Mouse (Mus musculus) left cerebral cortex, postnatal 4 days (tissue): ENCODE measurements around the gene Cops7b. TPM values are rescaled to one million over a fixed set of nuclear protein-coding genes. Genes with fewer than 3 reads are reported as not detected.

ENCODE experiments used
- DNase-seq: peaks from one replicate; pipeline ENCODE4 v3.0.0-alpha.2; 2022
- intact Hi-C: fragments of 180-260 bp; cut with DNase I; formaldehyde crosslinking; loops from one replicate; pipeline ENCODE4 v1.15.1; 2025
- microRNA-seq: library from miRNA; unstranded; fragments of <30 nt; microRNA quantifications from one replicate; pipeline ENCODE4 v1.2.0, GENCODE M21; 2022
- total RNA-seq, 2 experiments: library from RNA; stranded (reverse); gene quantifications; 2 replicates each; pipeline ENCODE4 v1.2.3; 2021

Cops7b gene
- total RNA-seq, 2 experiments from 2014 or later = 34.2 to 36.5 TPM

- peak; percentile 66 for DNase-seq
- intact Hi-C loops = no loop called here
Measured at GRCm38 (mm10) chr1:86650272-86650671, 67.6 kb downstream of the Cops7b start.

- DNase-seq = peak; percentile 18
- intact Hi-C loops = no loop called here
Measured at GRCm38 (mm10) chr1:86652675-86653074, 70.0 kb downstream of the Cops7b start.

GRCm38 (mm10) chr1:86657071-86657470, 74.4 kb downstream of the Cops7b start:
- intact Hi-C loops = no loop called here
- peak; percentile 67 for DNase-seq

Small RNA genes lying within 50 kb of the gene (microRNA-seq; reads per million reads assigned to microRNA genes)
- not detected for gene Gm22955

Other genes starting within 250 kb of the Cops7b start
- gene Ncl, start 223.5 kb upstream of the Cops7b start, total RNA-seq = 100 to 1,000 TPM; 232 to 249 TPM
- under 1 TPM; 0.48 to 0.62 TPM for gene Nmur1, start 156.7 kb upstream of the Cops7b start, total RNA-seq
- not detected for gene Tex44, start 156.6 kb upstream of the Cops7b start, total RNA-seq
- 1,000 to 10,000 TPM; 1,018 to 1,064 TPM for gene Ptma, start 56.2 kb upstream of the Cops7b start, total RNA-seq
- gene Pde6d, start 275 bp upstream of the Cops7b start, total RNA-seq = 10 to 100 TPM; 74.4 to 74.5 TPM
- gene Nppc, start 87.7 kb downstream of the Cops7b start, total RNA-seq = 1 to 10 TPM; 7.3 to 7.6 TPM
- gene Dis3l2, start 120.9 kb downstream of the Cops7b start, total RNA-seq = 10 to 100 TPM; 37.5 to 38.6 TPM